Mouse (Mus musculus): ENCODE measurements around the gene Cd2bp2.

Gene Cd2bp2

DNA sequence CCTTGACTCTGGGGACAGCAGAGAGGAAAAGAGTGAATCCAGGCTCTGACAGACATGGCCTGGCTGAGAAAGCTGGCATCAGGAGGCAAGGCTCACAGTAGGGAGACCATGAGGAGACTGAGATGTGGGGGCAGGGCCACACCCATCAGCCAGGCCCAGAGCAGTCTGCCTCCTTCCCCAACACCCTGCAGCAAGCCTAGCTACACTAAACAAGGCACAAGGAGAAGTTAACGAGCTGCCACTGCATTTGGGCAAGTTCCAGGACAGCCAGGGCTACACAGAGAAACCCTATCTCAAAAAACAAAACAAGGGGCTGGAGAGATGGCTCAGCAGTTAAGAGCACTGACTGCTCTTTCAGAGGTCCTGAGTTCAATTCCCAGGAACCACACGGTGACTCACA lies 53.6 kb downstream of the Cd2bp2 start:
- no peak for DNase-seq (ENCODE audit: low read depth)

Data from fibroblast of lung, adult 2 months (primary cell).